Mouse (Mus musculus): ENCODE measurements around the gene Rnf38. TPM values are rescaled to one million over a fixed set of nuclear protein-coding genes. Genes with fewer than 3 reads are reported as not detected.
A peak's percentile ranks its signal among the peaks of the same experiment; 100 is the strongest.

The Rnf38 gene
- polyA plus RNA-seq, 3 experiments from 2014 or later = 23.1 to 29.5 (median 27.6) TPM

GRCm38 (mm10) chr4:44113393-44114138, 120.0 kb downstream of the Rnf38 start:
- ATAC-seq = no peak

GRCm38 (mm10) chr4:44112741-44113140, 120.8 kb downstream of the Rnf38 start:
- no peak for ATAC-seq

GRCm38 (mm10) chr4:44110771-44111170, 122.8 kb downstream of the Rnf38 start:
- ATAC-seq = no peak

DNA sequence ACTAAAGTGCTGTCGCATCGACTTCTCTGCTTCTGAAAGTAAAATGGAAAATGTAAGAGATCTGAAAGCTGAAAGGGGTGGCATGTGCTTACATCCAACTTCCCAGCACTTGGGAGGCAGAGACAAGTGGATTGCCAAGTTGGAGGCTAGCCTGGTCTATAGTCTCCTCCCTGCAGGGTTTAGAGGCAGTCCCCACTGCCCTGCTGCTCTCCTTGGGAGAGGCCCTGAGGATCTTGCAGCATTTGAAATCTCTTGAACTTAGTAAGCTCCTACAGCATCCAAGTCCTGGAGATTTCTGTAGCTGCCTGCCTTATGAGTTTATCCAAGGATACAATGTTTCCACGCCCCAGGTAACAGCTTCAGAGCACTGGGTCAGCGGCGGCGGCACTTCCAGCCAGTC, 125.3 kb downstream of the Rnf38 start:
- ATAC-seq = no peak

DNA sequence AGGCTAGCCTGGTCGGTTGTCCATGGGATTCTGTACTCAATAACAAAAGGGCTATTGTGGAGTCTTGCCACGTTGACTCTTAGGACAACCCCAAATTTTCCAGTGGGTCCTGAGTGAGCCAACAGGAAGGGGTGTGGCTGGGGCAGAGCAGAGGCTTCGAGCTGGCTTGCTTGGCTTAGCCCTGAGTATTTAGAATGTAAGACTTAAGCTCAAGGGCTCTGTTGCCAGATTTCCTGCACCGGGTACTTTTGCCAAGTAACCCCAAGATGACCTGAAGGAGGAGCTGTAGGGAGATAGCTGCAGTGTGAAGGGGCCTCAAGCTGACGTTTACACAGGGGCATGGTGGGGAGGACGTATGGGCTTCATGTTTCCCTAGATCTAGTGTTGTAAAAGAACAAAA, 126.2 kb downstream of the Rnf38 start:
- no peak for ATAC-seq

GRCm38 (mm10) chr4:44106297-44106821, 127.2 kb downstream of the Rnf38 start:
- peak; percentile 38 for ATAC-seq

- ATAC-seq = no peak
Measured at GRCm38 (mm10) chr4:44104195-44104917, 129.2 kb downstream of the Rnf38 start.

GRCm38 (mm10) chr4:44103620-44104019, 130.0 kb downstream of the Rnf38 start:
- no peak for ATAC-seq

GRCm38 (mm10) chr4:44097576-44098335, 135.8 kb downstream of the Rnf38 start:
- no peak for ATAC-seq

DNA sequence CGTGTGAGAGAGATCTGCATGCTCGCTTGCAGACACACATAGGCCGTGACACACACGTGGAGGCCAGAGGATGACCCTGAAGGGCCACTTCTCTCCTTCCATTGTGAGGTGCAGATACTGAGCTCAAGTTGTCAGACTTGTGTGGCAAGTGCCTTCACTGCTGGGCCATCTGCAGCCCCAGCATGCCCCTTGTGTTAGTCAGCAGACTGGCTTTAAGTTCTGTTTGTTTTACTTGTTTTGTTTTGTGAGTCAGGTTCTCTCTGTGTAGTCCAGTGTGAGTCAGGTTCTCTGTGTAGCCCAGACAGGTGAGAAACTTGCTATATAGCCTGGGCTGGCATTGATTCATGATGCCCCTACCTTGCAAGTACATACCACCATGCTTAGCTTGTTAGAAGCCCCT, 139.1 kb downstream of the Rnf38 start:
- ATAC-seq = no peak

- no peak for ATAC-seq
Measured at GRCm38 (mm10) chr4:44092359-44092758, 141.2 kb downstream of the Rnf38 start.

- no peak for ATAC-seq
Measured at GRCm38 (mm10) chr4:44085566-44085965, 148.0 kb downstream of the Rnf38 start.

DNA sequence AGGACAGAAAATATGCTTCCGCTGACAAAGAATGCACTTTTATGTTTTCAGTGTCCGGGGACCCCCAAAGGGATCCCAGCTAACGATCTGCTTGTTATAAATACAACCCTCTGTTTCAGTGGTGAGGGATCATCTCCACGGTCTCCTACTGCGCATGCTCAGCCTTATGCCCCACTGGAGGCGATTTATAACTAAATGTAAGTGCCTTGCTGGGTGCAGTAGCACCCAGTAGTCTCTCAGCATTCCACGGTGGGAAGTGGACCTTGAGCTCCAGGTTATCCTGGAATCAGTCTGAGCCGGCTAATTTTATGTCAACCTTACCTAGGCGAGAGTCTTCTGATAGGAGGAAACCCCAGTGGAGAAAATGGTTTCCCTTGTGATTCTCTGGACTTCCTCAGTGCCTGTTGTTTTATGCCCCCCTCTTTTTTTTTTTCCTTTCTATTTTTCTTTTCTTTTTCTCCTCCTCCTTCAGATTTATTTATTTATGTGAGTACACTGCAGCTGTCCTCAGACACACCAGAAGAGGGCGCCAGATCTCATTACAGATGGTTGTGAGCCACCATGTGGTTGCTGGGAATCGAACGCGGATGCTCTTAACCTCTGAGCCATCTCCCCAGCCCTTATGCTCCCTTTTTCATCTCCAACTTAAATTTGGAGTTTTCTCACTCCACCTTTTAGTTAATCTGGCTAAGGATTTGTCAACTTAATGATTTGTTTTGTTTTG, 148.8 kb downstream of the Rnf38 start:
- ATAC-seq = no peak

- no peak for ATAC-seq
Measured at GRCm38 (mm10) chr4:44083945-44084344, 149.6 kb downstream of the Rnf38 start, which contains the start of gene Gne. Gene Gne (minus strand): TSS chr4:44084177.

GRCm38 (mm10) chr4:44078358-44078933, 155.1 kb downstream of the Rnf38 start:
- no peak for ATAC-seq

Other genes with a start within 250 kb of the Rnf38 start
- 100 to 1,000 TPM in 1 of 3 experiments, 10 to 100 TPM in 2; 89.3 to 100 (median 91.5) TPM for gene Clta, start 229.3 kb downstream of the Rnf38 start, polyA plus RNA-seq (2017; shearing (Covaris generic))
- gene Gne, start 149.6 kb downstream of the Rnf38 start, polyA plus RNA-seq (2017; shearing (Covaris generic)) = 10 to 100 TPM; 13.2 to 20.6 (median 19.4) TPM
- gene Melk, start 67.1 kb upstream of the Rnf38 start, polyA plus RNA-seq (2017; shearing (Covaris generic)) = 10 to 100 TPM in 1 of 3 experiments, 1 to 10 TPM in 2; 4.9 to 33.1 (median 5.2) TPM